Mouse (Mus musculus) stomach, postnatal 0 days (tissue): Measurements from ENCODE around the gene Prrxl1.
A peak's percentile ranks its signal among the peaks of the same experiment; 100 is the strongest.

Experiments
- CTCF ChIP-seq: IDR thresholded peaks from 2 replicates; pipeline ENCODE4 v1.5.1; 2016; ENCODE audit warnings: antibody characterized with exemption, low read depth, mild to moderate bottlenecking, moderate library complexity
- EP300 ChIP-seq: optimal IDR thresholded peaks from 2 replicates; pipeline ENCODE3; 2016; ENCODE audit warnings: antibody characterized with exemption

DNA sequence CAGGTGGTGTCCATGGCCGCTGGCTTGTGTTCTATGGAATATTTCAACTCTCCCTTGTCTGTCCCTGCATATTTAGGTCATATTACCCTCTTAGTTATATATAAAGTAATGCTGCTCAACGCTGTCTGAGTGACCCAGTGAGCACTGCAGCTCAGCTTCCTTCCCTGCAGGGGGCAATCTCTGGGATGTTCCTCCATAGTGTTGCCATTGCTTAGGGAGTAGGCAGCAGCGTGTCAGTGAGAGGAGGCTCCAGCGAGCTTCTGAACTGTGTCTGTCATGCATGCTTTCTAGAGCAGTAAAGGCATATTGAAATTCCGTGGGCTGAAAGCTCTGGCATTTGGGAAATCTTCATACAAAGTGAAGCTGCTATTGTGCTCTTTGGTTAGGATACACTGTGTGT is 47.4 kb upstream of the Prrxl1 start:
- TF ChIP-seq EP300 (no peak), CTCF (peak; percentile 27)
